In the genomic region with DNA sequence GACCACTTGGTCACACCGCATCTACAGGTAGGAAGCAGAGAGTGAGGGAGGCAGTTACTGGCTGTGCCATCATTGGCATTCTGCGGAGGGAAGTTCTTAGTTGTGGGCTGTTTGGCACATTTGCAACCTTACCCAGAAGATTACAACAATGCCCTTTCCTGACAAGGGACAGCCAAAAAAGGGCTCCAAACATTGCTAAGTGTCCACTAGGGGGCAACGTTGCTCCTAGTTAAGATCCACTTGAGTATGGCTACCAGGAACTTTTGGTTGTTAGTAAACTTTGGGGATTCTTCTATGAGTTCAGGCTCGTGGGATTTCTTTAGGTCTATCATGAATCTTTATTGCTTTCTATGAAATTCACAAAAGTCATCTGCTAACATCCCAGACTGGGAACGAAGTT, we compare ENCODE assay signal across 10 mouse cellular contexts.
DNase-seq lines count a peak whose midpoint lies in the region; ATAC-seq and TF ChIP-seq lines count a peak whose summit lies in the region.
"Had no signal": no experiment of that assay in that cellular context is flagged by ENCODE, and none has a peak within 500 bp of the region (broad histone marks: within the 10 kb centered on the region; RNA-seq: fewer than 3 reads in every experiment).

No protein-coding gene starts in this region.

- peaks cover 9% of the 10 kb centered on the region; the same call in 1 of the 2 replicates for H3K9me3 ChIP-seq in kidney, embryonic 16.5 days (ENCODE audit: low read length)
- no peaks in the 10 kb centered on the region for H3K9me3 ChIP-seq in limb, embryonic 10.5 days (replicated peaks)

- H3K36me3 ChIP-seq in kidney, embryonic 16.5 days (ENCODE audit: insufficient read depth, low read length): no peaks in the 10 kb centered on the region
- H3K36me3 ChIP-seq in limb, embryonic 10.5 days: no peaks in the 10 kb centered on the region
- H3K36me3 ChIP-seq: embryonic facial prominence, embryonic 12.5 days; limb, embryonic 13.5 days had no signal

- no peaks in the 10 kb centered on the region for H3K4me1 ChIP-seq in kidney, embryonic 16.5 days (ENCODE audit: insufficient read depth, low read length)
- H3K4me1 ChIP-seq in limb, embryonic 10.5 days: no peaks in the 10 kb centered on the region
- H3K4me1 ChIP-seq: embryonic facial prominence, embryonic 12.5 days; limb, embryonic 13.5 days had no signal

- DNase-seq in kidney, adult 18-20 months: peak; percentile 39
- DNase-seq in Patski (ENCODE audit: low read depth, low spot score): peak; percentile 28
- peak; percentile 58 for DNase-seq in cerebellum, adult 8-10 months
- peak; percentile 65 for DNase-seq in limb, embryonic 10.5 days (ENCODE audit: low spot score)
- DNase-seq in ovary, postnatal 14 days (ENCODE audit: low spot score): peak; percentile 37
- no peak for DNase-seq in T-cell, adult 2 months (ENCODE audit: low spot score)

- no peak for ATAC-seq in kidney, embryonic 16.5 days (ENCODE audit: low FRiP score, low TSS enrichment)
- ATAC-seq in Patski: peak; percentile 35
- peak; percentile 84 for ATAC-seq in granulocyte monocyte progenitor cell, adult 5-6 weeks (replicated peaks; ENCODE audit: poor library complexity, severe bottlenecking)

- H3K27me3 ChIP-seq in kidney, embryonic 16.5 days (ENCODE audit: insufficient read depth, low read length): no peaks in the 10 kb centered on the region
- no peaks in the 10 kb centered on the region for H3K27me3 ChIP-seq in Patski
- no peaks in the 10 kb centered on the region for H3K27me3 ChIP-seq in limb, embryonic 10.5 days (ENCODE audit: low read depth, poor library complexity, severe bottlenecking)
- H3K27me3 ChIP-seq: embryonic facial prominence, embryonic 12.5 days; limb, embryonic 13.5 days had no signal

- POLR2A ChIA-PET in Patski (lab: Charles Lee): no interaction called here

- no peak overlapping the region for H3K27ac ChIP-seq in kidney, embryonic 16.5 days (ENCODE audit: low read length)
- no peak overlapping the region for H3K27ac ChIP-seq in limb, embryonic 10.5 days
- H3K27ac ChIP-seq: embryonic facial prominence, embryonic 12.5 days; limb, embryonic 13.5 days had no signal

- CTCF ChIA-PET in Patski (lab: Charles Lee): interaction anchor here (0.8 to 2.9 kb wide), 6 partner anchors 8 to 270 kb away, joined by 3 to 14 read pairs (median 3); no protein-coding TSS in a partner anchor

- no peak overlapping the region for H3K9ac ChIP-seq in kidney, embryonic 16.5 days (replicated peaks; ENCODE audit: low read length)
- H3K9ac ChIP-seq: embryonic facial prominence, embryonic 12.5 days; limb, embryonic 13.5 days had no signal

- TF ChIP-seq CTCF in Patski (IDR thresholded peaks at IDR 0.05): peak; percentile 72

- no peak overlapping the region for H3K4me3 ChIP-seq in kidney, embryonic 16.5 days (ENCODE audit: low read length)
- H3K4me3 ChIP-seq in limb, embryonic 10.5 days: no peak overlapping the region
- H3K4me3 ChIP-seq: embryonic facial prominence, embryonic 12.5 days; limb, embryonic 13.5 days had no signal

- H3K4me2 ChIP-seq in kidney, embryonic 16.5 days (replicated peaks; ENCODE audit: low read depth, low read length): no peak overlapping the region
- H3K4me2 ChIP-seq: embryonic facial prominence, embryonic 12.5 days; limb, embryonic 13.5 days had no signal

- in situ Hi-C loops in Patski (cut with MboI; ENCODE audit: low pct_unique_long_range_greater_than_20kb): loop anchor here (5.0 kb wide), 1 partner anchor 280 kb away; no protein-coding TSS in a partner anchor

- WGBS in kidney, embryonic 16.5 days: 34% methylated on average over 5 of the region's 5 CpGs
- 45% methylated on average over 5 of the region's 5 CpGs for whole genome bisulfite sequencing in limb, embryonic 10.5 days
